In the genomic region with DNA sequence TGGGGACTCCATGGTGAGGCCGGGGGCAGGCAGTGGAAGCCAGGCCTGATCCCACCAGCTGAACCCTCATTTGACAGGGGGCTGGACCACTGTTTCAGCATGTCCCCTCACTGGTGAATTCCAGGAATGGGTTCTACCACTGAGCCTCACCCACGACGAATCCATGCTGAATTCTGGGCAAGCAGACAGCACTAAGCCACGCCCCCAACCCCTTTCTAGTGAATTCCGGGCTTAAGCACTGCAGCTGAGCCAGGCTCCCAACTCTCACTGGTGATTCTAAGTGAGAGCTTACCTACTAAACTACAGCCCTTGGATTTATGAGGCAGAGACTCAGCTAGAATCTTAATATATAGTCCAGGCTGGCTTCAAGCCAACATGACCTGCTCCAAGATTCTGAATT, we compare ENCODE assay signal across 15 mouse cellular contexts. TPM values are rescaled to one million over a fixed set of nuclear protein-coding genes. Genes with fewer than 3 reads are reported as not detected.
DNase-seq lines count a peak whose midpoint lies in the region; ATAC-seq lines count a peak whose summit lies in the region.
"Had no signal": no experiment of that assay in that cellular context is flagged by ENCODE, and none has a peak within 500 bp of the region (broad histone marks: within the 10 kb centered on the region; RNA-seq: fewer than 3 reads in every experiment).

No protein-coding gene starts in this region.

- H3K4me3 ChIP-seq in heart, embryonic 10.5 days, result peak overlapping the region; percentile 10; the same call in 1 of the 2 replicates
- H3K4me3 ChIP-seq in lung, embryonic 16.5 days (ENCODE audit: low read length), result no peak overlapping the region
- H3K4me3 ChIP-seq: forebrain, embryonic 13.5 days; hindbrain, embryonic 15.5 days had no signal

- H3K27me3 ChIP-seq in heart, embryonic 10.5 days (ENCODE audit: insufficient read depth, poor library complexity, severe bottlenecking), result peaks cover 22% of the 10 kb centered on the region
- no peaks in the 10 kb centered on the region for H3K27me3 ChIP-seq in lung, embryonic 16.5 days (ENCODE audit: control insufficient read depth, insufficient read depth, low read depth, low read length)
- H3K27me3 ChIP-seq: forebrain, embryonic 13.5 days; hindbrain, embryonic 15.5 days had no signal

- no peaks in the 10 kb centered on the region for H3K9me3 ChIP-seq in heart, embryonic 10.5 days
- H3K9me3 ChIP-seq in lung, embryonic 16.5 days (ENCODE audit: control insufficient read depth, low read length), result no peaks in the 10 kb centered on the region
- H3K9me3 ChIP-seq: forebrain, embryonic 13.5 days; hindbrain, embryonic 15.5 days had no signal

- H3K36me3 ChIP-seq in heart, embryonic 10.5 days, result no peaks in the 10 kb centered on the region
- H3K36me3 ChIP-seq in lung, embryonic 16.5 days (ENCODE audit: control insufficient read depth, insufficient read depth, low read length), result no peaks in the 10 kb centered on the region
- H3K36me3 ChIP-seq: G1E; hindbrain, embryonic 15.5 days had no signal

- H3K4me2 ChIP-seq in lung, embryonic 16.5 days (ENCODE audit: low read depth, low read length), result no peak overlapping the region
- H3K4me2 ChIP-seq: forebrain, embryonic 13.5 days; hindbrain, embryonic 15.5 days had no signal

- intact Hi-C loops in heart, postnatal 14 days (cut with DNase I), result no loop called here

- no peak for DNase-seq in heart, embryonic 10.5 days (ENCODE audit: low spot score)
- no peak for DNase-seq in heart, postnatal 14 days
- DNase-seq in lung, postnatal 25 days (ENCODE audit: low spot score), result no peak
- peak; percentile 35 for DNase-seq in MN1 (ENCODE audit: low spot score)
- peak; percentile 48 to 52 for DNase-seq in layer of hippocampus, adult 8-10 months (ENCODE audit: low spot score in 2 of 2)
- no peak for DNase-seq in adrenal gland, adult (ENCODE audit: inconsistent age in 2 of 2, low spot score in 1 of 2)
- no peak for DNase-seq in thymus, postnatal 10 days (ENCODE audit: low spot score in 2 of 2)
- DNase-seq: cerebellum, adult 11 months; thymus, postnatal 25 days had no signal

- ATAC-seq in lung, embryonic 16.5 days (ENCODE audit: low read depth), result peak; percentile 58; the same call in 1 of the 2 replicates
- ATAC-seq: forebrain, embryonic 13.5 days had no signal

- no peak overlapping the region for H3K27ac ChIP-seq in heart, embryonic 10.5 days
- H3K27ac ChIP-seq in lung, embryonic 16.5 days (ENCODE audit: low read length), result no peak overlapping the region
- H3K27ac ChIP-seq: forebrain, embryonic 13.5 days; hindbrain, embryonic 15.5 days; liver, embryonic 14.5 days had no signal

- H3K4me1 ChIP-seq in heart, embryonic 10.5 days, result peaks cover 12% of the 10 kb centered on the region
- H3K4me1 ChIP-seq in lung, embryonic 16.5 days (replicated peaks; ENCODE audit: control insufficient read depth, insufficient read depth, low read length), result peaks cover 14% of the 10 kb centered on the region
- H3K4me1 ChIP-seq: hindbrain, embryonic 15.5 days had no signal

- H3K9ac ChIP-seq in lung, embryonic 16.5 days (ENCODE audit: low read length), result no peak overlapping the region; the same call in 1 of the 2 replicates
- H3K9ac ChIP-seq: forebrain, embryonic 13.5 days; hindbrain, embryonic 15.5 days; liver, embryonic 14.5 days had no signal

- WGBS in heart, embryonic 10.5 days, result 39% methylated on average over 5 of the region's 5 CpGs
- 30% methylated on average over 5 of the region's 5 CpGs for WGBS in lung, embryonic 16.5 days

RNA-seq across cellular contexts. Expression of gene Fxyd3, which starts 8.7 kb away (rescaled TPM):
- 0.53 and 2.0 TPM in 2 replicates for polyA plus RNA-seq in heart, embryonic 10.5 days (2016; fragmentation: Nextera tagmentation; extraction: Ambion mirVana)
- total RNA-seq in heart, postnatal 14 days (2021), result 1 to 10 TPM; 2.7 to 5.2 TPM
- 76.9 and 84.8 TPM in 2 replicates for polyA plus RNA-seq in lung, embryonic 16.5 days (2015; fragmentation: Nextera tagmentation; extraction: Ambion mirVana)
- total RNA-seq in layer of hippocampus, adult 8-10 months (2022), result 1 to 10 TPM in 3 of 4 experiments, not detected in 1; 1.4 to 2.3 (median 1.6) TPM
- polyA plus RNA-seq: forebrain, embryonic 13.5 days; G1E; neural tube, embryonic 14.5 days had no signal

RNA-seq across cellular contexts. Expression of gene Lgi4, which starts 8.7 kb away (rescaled TPM):
- 0.27 and 0.41 TPM in 2 replicates for polyA plus RNA-seq in heart, embryonic 10.5 days (2016; fragmentation: Nextera tagmentation; extraction: Ambion mirVana)
- 1 to 10 TPM; 2.8 to 3.5 TPM for total RNA-seq in heart, postnatal 14 days (2021)
- 0.14 and 0.38 TPM in 2 replicates for polyA plus RNA-seq in lung, embryonic 16.5 days (2015; fragmentation: Nextera tagmentation; extraction: Ambion mirVana)
- total RNA-seq in layer of hippocampus, adult 8-10 months (2022), result 10 to 100 TPM; 38.3 to 64.2 (median 55.9) TPM
- polyA plus RNA-seq: G1E; neural tube, embryonic 14.5 days had no signal

RNA-seq across cellular contexts. Expression of gene Fxyd1, which starts 10.8 kb away (rescaled TPM):
- 167 and 365 TPM in 2 replicates for polyA plus RNA-seq in heart, embryonic 10.5 days (2016; fragmentation: Nextera tagmentation; extraction: Ambion mirVana)
- 100 to 1,000 TPM; 712 to 747 TPM for total RNA-seq in heart, postnatal 14 days (2021)
- 105 and 119 TPM in 2 replicates for polyA plus RNA-seq in lung, embryonic 16.5 days (2015; fragmentation: Nextera tagmentation; extraction: Ambion mirVana)
- total RNA-seq in layer of hippocampus, adult 8-10 months (2022), result 100 to 1,000 TPM in 2 of 4 experiments, 10 to 100 TPM in 2; 80.5 to 263 (median 172) TPM
- total RNA-seq: G1E had no signal
- polyA plus RNA-seq: G1E had no signal

RNA-seq across cellular contexts. Expression of gene Fxyd7, which starts 16.6 kb away (rescaled TPM):
- 0.22 and 1.5 TPM in 2 replicates for polyA plus RNA-seq in heart, embryonic 10.5 days (2016; fragmentation: Nextera tagmentation; extraction: Ambion mirVana)
- total RNA-seq in heart, postnatal 14 days (2021), result 1 to 10 TPM; 1.1 to 1.3 TPM
- polyA plus RNA-seq in lung, embryonic 16.5 days (2015; fragmentation: Nextera tagmentation; extraction: Ambion mirVana), result 4.9 and 5.6 TPM in 2 replicates
- 100 to 1,000 TPM; 103 to 116 (median 108) TPM for total RNA-seq in layer of hippocampus, adult 8-10 months (2022)
- total RNA-seq: G1E had no signal
- polyA plus RNA-seq: G1E had no signal

RNA-seq across cellular contexts. Expression of gene Fxyd5, which starts 25.6 kb away (rescaled TPM):
- polyA plus RNA-seq in heart, embryonic 10.5 days (2016; fragmentation: Nextera tagmentation; extraction: Ambion mirVana), result 24.3 and 26.4 TPM in 2 replicates
- 10 to 100 TPM; 28.8 to 29.2 TPM for total RNA-seq in heart, postnatal 14 days (2021)
- 62.1 and 66.0 TPM in 2 replicates for polyA plus RNA-seq in lung, embryonic 16.5 days (2015; fragmentation: Nextera tagmentation; extraction: Ambion mirVana)
- total RNA-seq in layer of hippocampus, adult 8-10 months (2022), result 10 to 100 TPM; 27.5 to 36.2 (median 30.7) TPM

Comparison
In these comparisons a context has a peak if more than half of its experiments do, and no peak if none do; other contexts are left out.
1. DNase-seq: peak in MN1 (single experiment) and layer of hippocampus, adult 8-10 months (2 of 2); none in heart, embryonic 10.5 days (single experiment), heart, postnatal 14 days (0 of 2), lung, postnatal 25 days (single experiment), adrenal gland, adult (0 of 2) and thymus, postnatal 10 days (0 of 2).
2. RNA of gene Lgi4, which starts 8.7 kb away (total RNA-seq): 38.3 to 64.2 TPM in layer of hippocampus, adult 8-10 months; 2.8 to 3.5 TPM in heart, postnatal 14 days; every median in the first group is over 4 times any median in the second.